Mouse (Mus musculus) lung, embryonic 14.5 days (tissue): ENCODE data around the gene Atp8b5. TPM values are rescaled to one million over a fixed set of nuclear protein-coding genes. Genes with fewer than 3 reads are reported as not detected.

Experiments
- ATAC-seq: fragments of 200-750 bp; cut with Nextera tagmentation; 2 replicates; pipeline ENCODE4 v1.8.0; 2017; ENCODE audit warnings: mild to moderate bottlenecking, moderate TSS enrichment, moderate library complexity; ENCODE audit not compliant: insufficient read depth
- DNase-seq: peaks from one replicate; pipeline ENCODE4 v3.0.0-alpha.2; 2015
- H3K27ac ChIP-seq: fragments of 300-500 bp; sonication (generic); 2 replicates; pipeline ENCODE4 v1.5.1; 2014; ENCODE audit warnings: low read depth, mild to moderate bottlenecking, moderate library complexity
- H3K27me3 ChIP-seq: fragments of 300-500 bp; sonication (generic); 2 replicates; pipeline ENCODE4 v1.6.1; 2014; ENCODE audit warnings: low read length, control low read depth; ENCODE audit not compliant: insufficient read depth
- H3K36me3 ChIP-seq: fragments of 300-500 bp; sonication (generic); 2 replicates; pipeline ENCODE4 v1.6.1; 2014; ENCODE audit warnings: control low read depth; ENCODE audit not compliant: insufficient read depth
- H3K4me1 ChIP-seq: fragments of 300-500 bp; sonication (generic); 2 replicates; pipeline ENCODE4 v1.6.1; 2014; ENCODE audit warnings: antibody characterized with exemption, control low read depth; ENCODE audit not compliant: insufficient read depth
- H3K4me2 ChIP-seq: fragments of 300-500 bp; sonication (generic); 2 replicates; pipeline ENCODE4 v1.6.1; 2014; ENCODE audit warnings: mild to moderate bottlenecking
- H3K4me3 ChIP-seq: fragments of 300-500 bp; sonication (generic); 2 replicates; pipeline ENCODE4 v1.5.1; 2014; ENCODE audit warnings: low read depth, low read length
- H3K9ac ChIP-seq: fragments of 300-500 bp; sonication (generic); 2 replicates; pipeline ENCODE4 v1.6.1; 2014
- H3K9me3 ChIP-seq: fragments of 300-500 bp; sonication (generic); 2 replicates; pipeline ENCODE4 v1.6.1; 2016; ENCODE audit warnings: low read depth, low read length, control low read depth
- CTCF ChIP-seq: IDR thresholded peaks from 2 replicates; pipeline ENCODE4 v1.5.1; 2016; ENCODE audit warnings: antibody characterized with exemption, low read depth
- WGBS: fragments of 180-500 bp; shearing (Covaris S2); extraction: QIAGEN DNeasy Blood & Tissue Kit; methylation state at CpG from one replicate; pipeline ENCODE4 v1.1.7; 2014; 5-methylcytosine and 5-hydroxymethylcytosine counted together
- polyA plus RNA-seq: library from polyadenylated mRNA; unstranded; fragments of >200 nt; fragmentation: Nextera tagmentation; extraction: Ambion mirVana; gene quantifications from 2 replicates; pipeline ENCODE4 v1.2.1, GENCODE M21; 2014

Atp8b5 gene
- polyA plus RNA-seq, 1 experiment from 2014 or later, result 0.42 TPM

DNA sequence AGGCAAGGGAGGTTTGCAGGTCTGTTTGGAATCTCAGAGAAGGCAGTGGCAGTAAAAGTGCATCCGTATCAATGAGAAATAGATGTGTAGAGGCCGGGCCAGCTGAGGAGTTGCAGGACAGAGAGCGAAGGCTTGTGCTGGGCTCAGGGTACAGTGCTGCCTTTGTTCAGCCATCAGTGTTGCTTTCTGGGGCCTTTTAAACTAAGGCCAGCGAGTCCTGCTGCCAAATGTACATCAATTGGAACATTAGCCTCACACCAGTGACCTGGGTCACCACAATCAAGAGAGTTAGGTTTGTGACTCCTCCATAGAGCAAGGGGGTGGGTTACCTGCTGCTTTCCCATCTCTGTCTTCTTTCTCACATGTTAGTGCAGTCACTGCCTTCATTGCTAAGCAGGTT, 131.1 kb downstream of the Atp8b5 start:
- 66% methylated on average over 4 of the region's 4 CpGs for WGBS
- no peak for TF ChIP-seq CTCF
- H3K36me3 ChIP-seq, result no peaks in the 10 kb centered on the region
- peaks cover 40% of the 10 kb centered on the region for H3K4me1 ChIP-seq
- H3K4me3 ChIP-seq, result no peak overlapping the region
- no peaks in the 10 kb centered on the region for H3K9me3 ChIP-seq
- H3K27me3 ChIP-seq, result no peaks in the 10 kb centered on the region
- DNase-seq, result no peak
- H3K9ac ChIP-seq, result no peak overlapping the region
- no peak for ATAC-seq
- H3K4me2 ChIP-seq, result no peak overlapping the region
- peak overlapping the region; percentile 54; the same call in 1 of the 2 replicates for H3K27ac ChIP-seq

DNA sequence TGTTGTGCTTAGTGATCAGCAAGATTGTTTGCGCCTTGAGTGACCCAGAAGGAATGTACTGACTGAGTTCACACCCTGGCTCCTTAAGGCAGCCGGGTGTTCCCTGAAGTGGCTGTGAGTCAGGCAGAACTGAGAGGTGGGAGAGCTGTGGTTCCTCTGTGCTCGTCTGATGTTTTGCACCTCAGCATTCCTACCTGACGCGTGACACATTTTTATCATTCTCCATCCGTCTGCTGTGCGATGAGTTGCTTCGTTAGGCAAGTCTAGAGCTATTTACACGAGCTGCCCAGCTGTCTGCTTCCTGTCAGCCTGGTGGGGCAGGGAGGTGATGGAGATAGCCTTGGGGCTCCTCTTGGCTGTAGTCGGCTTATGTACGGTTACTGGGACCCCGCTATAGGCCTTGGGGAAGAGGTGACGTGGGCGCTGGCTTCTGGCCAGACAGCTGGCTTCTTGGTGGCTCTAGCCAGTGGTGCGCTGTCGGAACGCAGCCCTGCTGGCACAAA, 131.9 kb downstream of the Atp8b5 start:
- WGBS, result 18% methylated on average over 17 of the region's 17 CpGs
- Histone ChIP-seq H3K36me3 (no peaks in the 10 kb centered on the region), H3K4me3 (0 out of 2 replicates have a peak overlapping the region, but pooled peaks have one; percentile 14), H3K9me3 (no peaks in the 10 kb centered on the region), H3K27me3 (no peaks in the 10 kb centered on the region), H3K27ac (peak overlapping the region; percentile 80), H3K4me1 (peaks cover 40% of the 10 kb centered on the region), H3K4me2 (peak overlapping the region; percentile 53), H3K9ac (0 out of 2 replicates have a peak overlapping the region, but pooled peaks have one; percentile 20)
- peak; percentile 84 for DNase-seq
- ATAC-seq, result peak; percentile 44
- no peak for TF ChIP-seq CTCF

DNA sequence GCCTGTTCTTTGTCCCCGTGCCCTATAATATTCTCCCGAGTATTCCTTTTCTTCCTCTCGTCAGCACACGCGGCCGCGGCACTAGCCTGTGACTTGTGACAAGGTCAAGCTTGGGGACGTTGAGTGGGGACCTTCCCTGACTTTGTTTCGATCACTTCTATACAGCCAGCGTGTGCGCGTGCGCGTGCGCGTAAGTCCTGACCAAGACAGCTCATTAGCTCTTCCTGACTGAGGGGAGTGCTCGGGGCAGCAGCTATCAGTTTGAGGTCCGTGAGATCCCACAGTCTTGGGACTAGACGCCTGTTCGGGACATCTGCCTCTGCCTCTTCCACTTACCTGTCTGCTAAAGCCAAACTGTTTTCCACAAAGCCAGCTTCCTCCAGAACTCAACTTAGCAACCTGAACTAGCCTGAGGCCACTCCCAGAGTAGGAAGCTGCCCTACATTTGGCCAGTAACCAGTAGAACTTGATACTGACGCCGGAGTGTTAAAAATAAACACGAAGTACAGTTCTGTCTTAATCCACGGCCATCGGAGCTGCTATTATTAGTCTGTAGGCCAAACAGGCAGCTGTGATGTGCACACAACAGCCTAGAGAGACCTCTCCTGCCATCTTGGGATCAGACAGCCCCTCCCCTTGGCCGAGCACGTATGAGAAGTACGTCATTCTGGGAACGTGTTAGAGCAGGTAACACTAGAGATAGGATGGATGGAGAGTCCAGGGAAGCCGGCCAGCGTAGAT, 132.6 kb downstream of the Atp8b5 start:
- peak overlapping the region; percentile 53 for H3K4me2 ChIP-seq
- no peaks in the 10 kb centered on the region for H3K36me3 ChIP-seq
- no peak for TF ChIP-seq CTCF
- H3K27me3 ChIP-seq, result no peaks in the 10 kb centered on the region
- 57% methylated on average over 31 of the region's 31 CpGs for WGBS
- 0 out of 2 replicates have a peak overlapping the region, but pooled peaks have one; percentile 20 for H3K9ac ChIP-seq
- ATAC-seq (peak; percentile 13; the same call in 1 of the 2 replicates), DNase-seq (peak; percentile 54)
- peaks cover 40% of the 10 kb centered on the region for H3K4me1 ChIP-seq
- H3K27ac ChIP-seq, result peak overlapping the region; percentile 80
- H3K4me3 ChIP-seq, result peak overlapping the region; percentile 14
- H3K9me3 ChIP-seq, result no peaks in the 10 kb centered on the region

DNA sequence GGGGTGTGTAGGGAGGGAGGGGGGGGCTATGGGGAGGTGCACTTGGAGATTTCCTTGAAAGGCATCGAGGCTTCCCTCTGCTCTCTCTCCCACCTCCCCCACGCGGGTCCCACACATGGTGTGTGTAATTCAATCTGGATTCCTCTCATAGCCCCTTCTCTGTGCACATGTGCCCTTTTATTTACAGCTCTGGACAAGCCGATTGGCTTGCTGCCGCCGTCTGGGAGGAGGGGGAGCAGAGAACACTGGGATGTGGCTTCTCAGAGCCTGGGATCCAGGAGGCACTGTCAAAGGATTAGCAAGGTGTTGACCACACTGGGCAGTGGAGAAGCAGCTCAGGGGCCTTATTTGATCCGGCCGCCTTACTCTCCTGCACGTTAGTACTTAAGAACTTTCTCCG, 134.0 kb downstream of the Atp8b5 start:
- Histone ChIP-seq H3K27ac (peak overlapping the region; percentile 33; the same call in 1 of the 2 replicates), H3K4me3 (no peak overlapping the region), H3K9me3 (no peaks in the 10 kb centered on the region), H3K27me3 (no peaks in the 10 kb centered on the region), H3K9ac (no peak overlapping the region), H3K4me1 (peaks cover 36% of the 10 kb centered on the region), H3K36me3 (no peaks in the 10 kb centered on the region), H3K4me2 (peak overlapping the region; percentile 13; the same call in 1 of the 2 replicates)
- TF ChIP-seq CTCF, result no peak
- peak; percentile 57 for DNase-seq
- ATAC-seq, result peak; percentile 26; the same call in 1 of the 2 replicates
- WGBS, result 18% methylated on average over 10 of the region's 10 CpGs

- WGBS, result 71% methylated on average over 10 of the region's 10 CpGs
- H3K27me3 ChIP-seq, result no peaks in the 10 kb centered on the region
- ATAC-seq (no peak), DNase-seq (no peak)
- H3K4me2 ChIP-seq, result peak overlapping the region; percentile 13; the same call in 1 of the 2 replicates
- no peaks in the 10 kb centered on the region for H3K9me3 ChIP-seq
- no peak for TF ChIP-seq CTCF
- no peak overlapping the region for H3K9ac ChIP-seq
- no peaks in the 10 kb centered on the region for H3K36me3 ChIP-seq
- no peak overlapping the region for H3K4me3 ChIP-seq
- peak overlapping the region; percentile 33; the same call in 1 of the 2 replicates for H3K27ac ChIP-seq
- peaks cover 36% of the 10 kb centered on the region for H3K4me1 ChIP-seq
Measured at GRCm38 (mm10) chr4:43401486-43401885, 134.5 kb downstream of the Atp8b5 start.

GRCm38 (mm10) chr4:43402212-43402611, 135.3 kb downstream of the Atp8b5 start:
- no peaks in the 10 kb centered on the region for H3K9me3 ChIP-seq
- H3K27me3 ChIP-seq, result no peaks in the 10 kb centered on the region
- peak overlapping the region; percentile 25; the same call in 1 of the 2 replicates for H3K4me2 ChIP-seq
- peaks cover 36% of the 10 kb centered on the region for H3K4me1 ChIP-seq
- 51% methylated on average over 9 of the region's 9 CpGs for whole genome bisulfite sequencing
- TF ChIP-seq CTCF, result no peak
- no peaks in the 10 kb centered on the region for H3K36me3 ChIP-seq
- ATAC-seq (no peak), DNase-seq (no peak)
- 0 out of 2 replicates have a peak overlapping the region, but pooled peaks have one; percentile 13 for H3K9ac ChIP-seq
- peak overlapping the region; percentile 30; the same call in 1 of the 2 replicates for H3K27ac ChIP-seq
- H3K4me3 ChIP-seq, result no peak overlapping the region

GRCm38 (mm10) chr4:43404697-43405096, 137.7 kb downstream of the Atp8b5 start:
- no peak for DNase-seq
- no peak for ATAC-seq
- Histone ChIP-seq H3K9ac (no peak overlapping the region), H3K9me3 (no peaks in the 10 kb centered on the region), H3K27me3 (no peaks in the 10 kb centered on the region), H3K4me3 (no peak overlapping the region), H3K27ac (no peak overlapping the region), H3K36me3 (no peaks in the 10 kb centered on the region), H3K4me1 (peaks cover 23% of the 10 kb centered on the region), H3K4me2 (no peak overlapping the region)
- no peak for TF ChIP-seq CTCF
- WGBS, result 85% methylated on average over 10 of the region's 10 CpGs
